Mouse (Mus musculus) lung, adult 2 months (tissue): ENCODE data around the gene Kctd20. TPM values are rescaled to one million over a fixed set of nuclear protein-coding genes. Genes with fewer than 3 reads are reported as not detected.

Source experiments
- DNase-seq: peaks from one replicate; pipeline ENCODE4 v3.0.0; 2022
- H3K4me1 ChIP-seq: fragments of 200-500 bp; 2 replicates; pipeline ENCODE4 v1.6.1; 2011; ENCODE audit warnings: low read length; ENCODE audit not compliant: control insufficient read depth, insufficient read depth
- H3K4me3 ChIP-seq: fragments of 200-500 bp; replicated peaks from 2 replicates; pipeline ENCODE3; 2011; ENCODE audit warnings: low read depth, mild to moderate bottlenecking, control low read depth, low read length; ENCODE audit errors: extremely low read depth
- CTCF ChIP-seq: fragments of 200-500 bp; IDR thresholded peaks from 2 replicates; pipeline ENCODE4 v1.5.1; 2011; ENCODE audit warnings: mild to moderate bottlenecking, low read length, control low read depth; ENCODE audit not compliant: insufficient read depth
- POLR2A ChIP-seq: fragments of 200-500 bp; IDR thresholded peaks from 2 replicates; pipeline ENCODE4 v1.6.1; 2011; ENCODE audit warnings: low read depth, mild to moderate bottlenecking, control low read depth, low read length, borderline replicate concordance; ENCODE audit errors: extremely low read depth
- WGBS: fragments of 180-500 bp; shearing (Covaris S2); methylation state at CpG from one replicate; pipeline ENCODE4 v1.1.7; 2018; 5-methylcytosine and 5-hydroxymethylcytosine counted together
- polyA plus RNA-seq: library from polyadenylated mRNA; depleted of rRNA; stranded (reverse); fragments of >200 nt; gene quantifications from 2 replicates; pipeline ENCODE4 v1.2.3, GENCODE M21; 2012

The Kctd20 gene
- polyA plus RNA-seq, 1 experiment: 37.5 TPM

GRCm38 (mm10) chr17:28916520-28916919 lies 35.2 kb upstream of the Kctd20 start:
- DNase-seq: no peak
- no peaks in the 10 kb centered on the region for H3K4me1 ChIP-seq
- 80% methylated on average over 1 of the region's 1 CpGs for WGBS
- TF ChIP-seq POLR2A (no peak), CTCF (no peak)
- H3K4me3 ChIP-seq: no peak overlapping the region

GRCm38 (mm10) chr17:28921086-28921485 lies 30.7 kb upstream of the Kctd20 start:
- TF ChIP-seq POLR2A (no peak), CTCF (no peak)
- no peak overlapping the region for H3K4me3 ChIP-seq
- H3K4me1 ChIP-seq: no peaks in the 10 kb centered on the region
- 71% methylated on average over 8 of the region's 8 CpGs for WGBS
- no peak for DNase-seq

GRCm38 (mm10) chr17:28922096-28922495 lies 29.7 kb upstream of the Kctd20 start:
- TF ChIP-seq POLR2A: no peak
- no peak for TF ChIP-seq CTCF
- WGBS: 37% methylated on average over 6 of the region's 6 CpGs
- no peaks in the 10 kb centered on the region for H3K4me1 ChIP-seq
- no peak for DNase-seq
- no peak overlapping the region for H3K4me3 ChIP-seq

GRCm38 (mm10) chr17:28924957-28925595 lies 26.7 kb upstream of the Kctd20 start:
- 86% methylated on average over 8 of the region's 8 CpGs for WGBS
- no peak for DNase-seq
- TF ChIP-seq CTCF (no peak), POLR2A (no peak)
- no peak overlapping the region for H3K4me3 ChIP-seq
- H3K4me1 ChIP-seq: peaks cover 1% of the 10 kb centered on the region

GRCm38 (mm10) chr17:28926380-28926779 lies 25.4 kb upstream of the Kctd20 start:
- Histone ChIP-seq H3K4me1 (peaks cover 3% of the 10 kb centered on the region), H3K4me3 (no peak overlapping the region)
- TF ChIP-seq POLR2A (no peak), CTCF (peak; percentile 78)
- WGBS: 8% methylated on average over 13 of the region's 13 CpGs
- peak; percentile 77 for DNase-seq

- peaks cover 3% of the 10 kb centered on the region for H3K4me1 ChIP-seq
- DNase-seq: peak; percentile 51
- peak; percentile 81 for TF ChIP-seq CTCF
- TF ChIP-seq POLR2A: no peak
- no peak overlapping the region for H3K4me3 ChIP-seq
- 40% methylated on average over 15 of the region's 15 CpGs for WGBS
Observed at GRCm38 (mm10) chr17:28926866-28927635, 24.7 kb upstream of the Kctd20 start.

GRCm38 (mm10) chr17:28928004-28928403 lies 23.7 kb upstream of the Kctd20 start:
- 43% methylated on average over 9 of the region's 9 CpGs for WGBS
- Histone ChIP-seq H3K4me3 (no peak overlapping the region), H3K4me1 (peaks cover 3% of the 10 kb centered on the region)
- TF ChIP-seq POLR2A (no peak), CTCF (no peak)
- no peak for DNase-seq

- TF ChIP-seq POLR2A: no peak
- TF ChIP-seq CTCF: no peak
Observed at GRCm38 (mm10) chr17:28929369-28929768, 22.4 kb upstream of the Kctd20 start.

GRCm38 (mm10) chr17:28930392-28931074 lies 21.2 kb upstream of the Kctd20 start:
- Histone ChIP-seq H3K4me1 (peaks cover 3% of the 10 kb centered on the region), H3K4me3 (peak overlapping the region; percentile 37)
- TF ChIP-seq CTCF (peak; percentile 35), POLR2A (no peak; the same call in 1 of the 2 replicates)
- WGBS: 5% methylated on average over 14 of the region's 14 CpGs
- peak; percentile 91 for DNase-seq

More at GRCm38 (mm10) chr17:28929369-28929768, 22.4 kb upstream of the Kctd20 start:
- DNase-seq: no peak
- 92% methylated on average over 4 of the region's 4 CpGs for WGBS
- H3K4me1 ChIP-seq: peaks cover 3% of the 10 kb centered on the region
- H3K4me3 ChIP-seq: no peak overlapping the region
